Mouse (Mus musculus): Measurements from ENCODE around the gene Slc25a22. TPM values are rescaled to one million over a fixed set of nuclear protein-coding genes. Genes with fewer than 3 reads are reported as not detected.
A peak's percentile ranks its signal among the peaks of the same experiment; 100 is the strongest.

Slc25a22 gene
- polyA plus RNA-seq, 1 experiment from 2014 or later, result 17.2 TPM

DNA sequence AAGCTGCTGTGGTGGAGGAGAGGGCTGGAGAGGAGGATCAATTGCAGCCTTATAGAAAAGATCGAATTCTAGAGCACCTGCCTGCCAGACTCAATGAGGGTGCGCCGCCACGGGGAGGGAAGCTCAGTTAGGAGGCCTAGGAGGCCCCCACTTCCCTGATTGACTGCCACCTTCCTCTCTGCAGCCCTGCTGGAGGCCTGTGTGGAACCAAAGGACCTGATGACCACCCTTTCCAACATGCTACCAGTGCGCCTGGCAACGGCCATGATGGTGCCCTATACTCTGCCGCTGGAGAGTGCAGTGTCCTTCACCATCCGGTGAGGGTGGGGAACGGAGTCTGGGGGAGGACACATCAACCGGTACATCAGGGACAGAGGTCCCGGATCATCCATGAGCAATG is 21.0 kb upstream of the Slc25a22 start:
- no peaks in the 10 kb centered on the region for H3K27me3 ChIP-seq (ENCODE audit: control insufficient read depth, insufficient read depth, low read length)
- H3K9me3 ChIP-seq (ENCODE audit: control insufficient read depth, low read length), result no peaks in the 10 kb centered on the region
- no peak overlapping the region for H3K4me2 ChIP-seq (replicated peaks; ENCODE audit: low read depth)
- no peak overlapping the region for H3K4me3 ChIP-seq (ENCODE audit: low read depth, low read length)
- 92% methylated on average over 10 of the region's 11 CpGs for WGBS
- peaks cover 9% of the 10 kb centered on the region; the same call in 1 of the 2 replicates for H3K4me1 ChIP-seq (replicated peaks; ENCODE audit: control insufficient read depth, insufficient read depth)
- no peak for ATAC-seq (ENCODE audit: low FRiP score, low TSS enrichment)
- H3K36me3 ChIP-seq (ENCODE audit: control insufficient read depth, insufficient read depth, low read length), result peaks cover 3% of the 10 kb centered on the region; the same call in 1 of the 2 replicates
- no peak overlapping the region for H3K27ac ChIP-seq (replicated peaks)
- H3K9ac ChIP-seq (ENCODE audit: low read length), result no peak overlapping the region
- TF ChIP-seq EP300 (optimal IDR thresholded peaks at IDR 0.05) (no peak), CTCF (IDR thresholded peaks at IDR 0.05; ENCODE audit: low read depth) (no peak)
- no peak for DNase-seq (ENCODE audit: low spot score)

DNA sequence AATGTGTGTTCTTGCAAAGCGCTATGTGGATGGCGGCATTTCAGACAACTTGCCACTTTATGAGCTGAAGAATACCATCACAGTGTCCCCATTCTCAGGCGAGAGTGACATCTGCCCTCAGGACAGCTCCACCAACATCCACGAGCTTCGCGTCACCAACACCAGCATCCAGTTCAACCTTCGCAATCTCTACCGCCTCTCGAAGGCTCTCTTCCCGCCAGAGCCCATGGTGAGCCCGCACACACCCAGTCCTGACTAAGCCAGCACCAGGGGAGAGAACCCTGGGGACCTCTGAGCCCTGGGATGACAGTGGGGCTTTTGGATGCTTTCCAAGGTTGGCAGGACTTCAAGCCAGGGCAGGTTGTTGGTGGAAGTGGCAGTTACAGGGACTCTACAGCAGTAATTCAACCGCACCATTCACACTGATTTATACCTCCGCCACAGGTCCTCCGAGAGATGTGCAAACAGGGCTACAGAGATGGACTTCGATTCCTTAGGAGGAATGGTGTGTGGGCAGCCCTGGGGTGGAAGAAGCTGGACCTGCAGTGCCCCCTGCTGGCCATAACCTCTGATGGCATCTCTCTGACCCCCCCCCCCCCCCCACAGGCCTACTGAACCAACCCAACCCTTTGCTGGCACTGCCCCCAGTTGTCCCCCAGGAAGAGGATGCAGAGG is 20.4 kb upstream of the Slc25a22 start:
- Histone ChIP-seq H3K27me3 (ENCODE audit: control insufficient read depth, insufficient read depth, low read length) (no peaks in the 10 kb centered on the region), H3K4me2 (replicated peaks; ENCODE audit: low read depth) (no peak overlapping the region), H3K4me1 (replicated peaks; ENCODE audit: control insufficient read depth, insufficient read depth) (peaks cover 9% of the 10 kb centered on the region; the same call in 1 of the 2 replicates), H3K9ac (ENCODE audit: low read length) (no peak overlapping the region), H3K9me3 (ENCODE audit: control insufficient read depth, low read length) (no peaks in the 10 kb centered on the region), H3K27ac (replicated peaks) (no peak overlapping the region), H3K4me3 (ENCODE audit: low read depth, low read length) (no peak overlapping the region), H3K36me3 (ENCODE audit: control insufficient read depth, insufficient read depth, low read length) (peaks cover 3% of the 10 kb centered on the region; the same call in 1 of the 2 replicates)
- no peak for ATAC-seq (ENCODE audit: low FRiP score, low TSS enrichment)
- WGBS, result 74% methylated on average over 15 of the region's 15 CpGs
- TF ChIP-seq CTCF (IDR thresholded peaks at IDR 0.05; ENCODE audit: low read depth) (peak; percentile 75), EP300 (optimal IDR thresholded peaks at IDR 0.05) (no peak)
- peak; percentile 81 for DNase-seq (ENCODE audit: low spot score)

DNA sequence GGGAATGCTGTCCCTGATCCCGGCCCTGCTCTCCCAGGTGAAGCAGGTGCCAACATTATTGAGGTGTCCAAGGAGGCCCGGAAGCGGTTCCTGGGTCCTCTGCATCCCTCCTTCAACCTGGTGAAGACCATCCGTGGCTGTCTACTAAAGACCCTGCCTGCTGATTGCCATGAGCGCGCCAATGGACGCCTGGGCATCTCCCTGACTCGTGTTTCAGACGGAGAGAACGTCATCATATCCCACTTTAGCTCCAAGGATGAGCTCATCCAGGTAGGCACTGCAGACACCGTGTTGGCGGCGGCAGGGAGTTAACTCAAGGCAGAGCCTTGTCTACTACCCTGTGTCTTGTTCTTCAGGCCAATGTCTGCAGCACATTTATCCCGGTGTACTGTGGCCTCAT is 19.5 kb upstream of the Slc25a22 start:
- Histone ChIP-seq H3K4me1 (replicated peaks; ENCODE audit: control insufficient read depth, insufficient read depth) (peaks cover 9% of the 10 kb centered on the region; the same call in 1 of the 2 replicates), H3K4me2 (replicated peaks; ENCODE audit: low read depth) (no peak overlapping the region), H3K27ac (replicated peaks) (no peak overlapping the region), H3K9me3 (ENCODE audit: control insufficient read depth, low read length) (no peaks in the 10 kb centered on the region), H3K36me3 (ENCODE audit: control insufficient read depth, insufficient read depth, low read length) (peaks cover 3% of the 10 kb centered on the region; the same call in 1 of the 2 replicates), H3K9ac (ENCODE audit: low read length) (no peak overlapping the region), H3K27me3 (ENCODE audit: control insufficient read depth, insufficient read depth, low read length) (no peaks in the 10 kb centered on the region), H3K4me3 (ENCODE audit: low read depth, low read length) (no peak overlapping the region)
- DNase-seq (ENCODE audit: low spot score) (no peak), ATAC-seq (ENCODE audit: low FRiP score, low TSS enrichment) (no peak)
- no peak for TF ChIP-seq EP300 (optimal IDR thresholded peaks at IDR 0.05)
- TF ChIP-seq CTCF (IDR thresholded peaks at IDR 0.05; ENCODE audit: low read depth), result no peak
- WGBS, result 93% methylated on average over 14 of the region's 14 CpGs

DNA sequence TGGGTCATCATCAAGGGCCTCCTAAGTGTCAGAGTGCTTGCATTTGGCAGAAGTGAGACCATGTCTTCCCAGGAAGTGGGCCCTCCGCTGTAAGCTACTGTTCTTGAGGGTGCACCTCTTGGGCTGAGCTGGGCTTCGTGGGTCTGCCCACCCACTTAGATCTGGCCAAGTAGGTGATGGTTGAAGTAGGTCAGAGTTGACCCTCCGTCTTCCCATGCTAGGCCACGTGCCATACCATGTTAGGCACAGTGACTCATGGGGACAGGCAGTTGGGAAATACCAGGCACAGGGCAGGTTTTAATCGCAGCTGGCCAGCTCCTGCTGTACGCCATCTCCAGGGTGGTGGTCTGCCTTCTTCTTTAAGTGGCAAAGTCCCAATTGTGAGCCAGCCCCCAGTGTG is 19.0 kb upstream of the Slc25a22 start:
- no peak overlapping the region for H3K4me3 ChIP-seq (ENCODE audit: low read depth, low read length)
- H3K27me3 ChIP-seq (ENCODE audit: control insufficient read depth, insufficient read depth, low read length), result no peaks in the 10 kb centered on the region
- H3K4me2 ChIP-seq (replicated peaks; ENCODE audit: low read depth), result peak overlapping the region; percentile 86; the same call in 1 of the 2 replicates
- TF ChIP-seq EP300 (optimal IDR thresholded peaks at IDR 0.05), result no peak
- no peak for TF ChIP-seq CTCF (IDR thresholded peaks at IDR 0.05; ENCODE audit: low read depth)
- DNase-seq (ENCODE audit: low spot score) (no peak), ATAC-seq (ENCODE audit: low FRiP score, low TSS enrichment) (no peak)
- no peak overlapping the region; the same call in 1 of the 2 replicates for H3K9ac ChIP-seq (ENCODE audit: low read length)
- peaks cover 9% of the 10 kb centered on the region; the same call in 1 of the 2 replicates for H3K4me1 ChIP-seq (replicated peaks; ENCODE audit: control insufficient read depth, insufficient read depth)
- no peak overlapping the region; the same call in 1 of the 2 replicates for H3K27ac ChIP-seq (replicated peaks)
- WGBS, result 72% methylated on average over 6 of the region's 6 CpGs
- H3K36me3 ChIP-seq (ENCODE audit: control insufficient read depth, insufficient read depth, low read length), result peaks cover 6% of the 10 kb centered on the region; the same call in 1 of the 2 replicates
- H3K9me3 ChIP-seq (ENCODE audit: control insufficient read depth, low read length), result no peaks in the 10 kb centered on the region

DNA sequence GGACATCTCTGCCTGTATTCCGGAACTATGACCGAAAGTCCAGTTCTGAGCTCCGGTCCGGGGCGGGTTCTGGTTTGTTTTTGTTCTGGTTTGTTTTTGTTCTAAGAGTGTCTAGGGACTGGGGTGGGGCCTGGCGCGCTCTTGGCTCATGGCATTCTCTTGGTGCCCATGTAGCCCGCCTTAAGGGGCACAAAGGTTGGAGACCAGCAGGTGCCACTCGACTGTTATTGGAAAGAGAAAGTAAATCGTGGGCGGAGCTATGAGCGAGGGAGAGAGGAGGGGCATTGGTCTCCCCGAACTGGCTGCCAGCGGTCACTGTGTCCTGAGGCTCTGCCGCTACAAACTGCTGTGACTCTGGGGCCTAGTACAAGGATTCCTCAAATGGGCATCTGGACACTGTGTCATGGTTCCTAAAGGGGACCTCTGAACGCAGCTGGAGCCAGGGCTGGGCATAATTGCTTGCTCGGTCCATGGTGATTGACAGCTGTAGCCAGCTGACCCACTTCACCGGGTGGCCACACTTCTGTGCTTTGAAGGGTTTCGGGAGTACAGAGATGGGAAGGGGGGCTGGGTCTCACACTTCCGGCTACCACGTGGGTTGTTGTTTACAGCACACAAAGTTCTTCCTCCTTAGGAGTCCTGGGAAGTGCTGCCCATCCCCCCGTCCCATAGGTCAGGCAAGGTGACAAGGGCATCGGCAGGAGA is 18.1 kb upstream of the Slc25a22 start:
- Histone ChIP-seq H3K36me3 (ENCODE audit: control insufficient read depth, insufficient read depth, low read length) (peaks cover 6% of the 10 kb centered on the region; the same call in 1 of the 2 replicates), H3K4me2 (replicated peaks; ENCODE audit: low read depth) (peak overlapping the region; percentile 86), H3K9ac (ENCODE audit: low read length) (peak overlapping the region; percentile 79), H3K4me3 (ENCODE audit: low read depth, low read length) (peak overlapping the region; percentile 57), H3K9me3 (ENCODE audit: control insufficient read depth, low read length) (no peaks in the 10 kb centered on the region), H3K27ac (replicated peaks) (peak overlapping the region; percentile 87), H3K4me1 (replicated peaks; ENCODE audit: control insufficient read depth, insufficient read depth) (0 out of 2 replicates have a peak, but pooled peaks cover 3% of the 10 kb centered on the region), H3K27me3 (ENCODE audit: control insufficient read depth, insufficient read depth, low read length) (no peaks in the 10 kb centered on the region)
- 3% methylated on average over 23 of the region's 23 CpGs for WGBS
- TF ChIP-seq EP300 (optimal IDR thresholded peaks at IDR 0.05), result no peak
- TF ChIP-seq CTCF (IDR thresholded peaks at IDR 0.05; ENCODE audit: low read depth), result 0 out of 2 replicates have a peak, but pooled peaks have one; percentile 3
- DNase-seq (ENCODE audit: low spot score), result peak; percentile 85
- peak; percentile 44 for ATAC-seq (ENCODE audit: low FRiP score, low TSS enrichment)

Measured in stomach, postnatal 0 days (tissue).